ENCODE assay signal across 8 mouse cellular contexts in the genomic region with DNA sequence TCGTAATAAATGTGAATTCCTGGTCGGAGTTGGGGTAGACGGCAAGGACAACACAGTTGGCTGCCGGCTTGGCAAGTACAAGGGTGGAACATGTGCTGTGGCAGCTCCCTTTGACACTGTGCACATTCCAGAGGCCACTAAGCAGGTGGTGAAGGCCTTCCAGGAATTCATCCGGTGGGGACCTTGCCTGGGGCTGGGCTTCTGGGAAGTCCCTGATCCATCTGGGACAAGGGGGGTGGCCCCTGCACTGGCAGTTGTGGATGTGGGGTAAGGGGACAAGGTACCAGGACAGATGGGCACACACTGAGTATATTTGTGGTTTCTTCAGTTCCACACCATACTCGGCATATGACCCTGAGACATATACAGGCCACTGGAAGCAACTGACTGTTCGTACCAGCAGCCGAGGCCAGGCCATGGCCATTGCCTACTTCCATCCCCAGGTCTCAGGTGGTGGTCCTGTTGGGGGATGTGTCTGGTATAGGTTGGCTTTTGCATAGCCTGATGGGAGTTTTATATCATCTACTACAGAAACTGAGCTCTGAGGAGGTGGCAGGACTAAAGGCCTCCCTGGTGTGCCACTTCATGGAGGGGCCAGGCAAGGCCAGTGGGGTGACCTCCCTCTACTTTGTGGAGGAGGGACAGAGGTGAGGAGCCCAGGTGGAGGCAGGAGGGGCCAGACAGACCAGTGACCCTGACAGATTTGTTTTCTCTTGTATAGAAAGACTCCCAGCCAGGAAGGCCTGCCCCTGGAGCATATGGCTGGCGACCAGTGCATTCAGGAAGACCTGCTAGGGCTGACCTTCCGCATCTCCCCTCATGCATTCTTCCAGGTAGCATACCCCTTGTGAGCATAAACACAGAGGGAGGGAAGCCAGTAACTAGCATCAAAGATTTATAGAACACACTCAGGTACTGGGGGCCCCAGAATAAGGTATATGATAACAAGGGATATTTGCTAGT. TPM values are rescaled to one million over a fixed set of nuclear protein-coding genes. Genes with fewer than 3 reads are reported as not detected.
A peak's percentile ranks its signal among the peaks of the same experiment; 100 is the strongest.
DNase-seq lines count a peak whose midpoint lies in the region; ATAC-seq lines count a peak whose summit lies in the region.

No protein-coding gene starts in this region.

- peaks cover 64% of the 10 kb centered on the region for H3K36me3 ChIP-seq in heart, embryonic 15.5 days
- H3K36me3 ChIP-seq in hindbrain, embryonic 15.5 days = peaks cover 51% of the 10 kb centered on the region
- H3K36me3 ChIP-seq in midbrain, embryonic 11.5 days (ENCODE audit: control insufficient read depth, insufficient read depth, low read length) = peaks cover 30% of the 10 kb centered on the region

- WGBS in heart, embryonic 15.5 days = 54% methylated on average over 10 of the region's 10 CpGs
- 63% methylated on average over 10 of the region's 10 CpGs for WGBS in hindbrain, embryonic 15.5 days
- WGBS in midbrain, embryonic 11.5 days = 76% methylated on average over 10 of the region's 10 CpGs

- no peaks in the 10 kb centered on the region for H3K9me3 ChIP-seq in heart, embryonic 15.5 days (replicated peaks)
- no peaks in the 10 kb centered on the region for H3K9me3 ChIP-seq in hindbrain, embryonic 15.5 days
- no peaks in the 10 kb centered on the region for H3K9me3 ChIP-seq in midbrain, embryonic 11.5 days (ENCODE audit: control insufficient read depth, low read length)

- DNase-seq in heart, adult 9 months (ENCODE audit: low spot score in 2 of 2) = no peak
- DNase-seq in Muller cell, postnatal 12 days (ENCODE audit: inconsistent ontology term) = peak; percentile 79
- peak; percentile 89 for DNase-seq in midbrain, embryonic 11.5 days (ENCODE audit: low spot score, missing footprints)
- no peak for DNase-seq in B cell, adult 2 months
- DNase-seq in lung, postnatal 36 days = no peak

- H3K9ac ChIP-seq in heart, embryonic 15.5 days = peak overlapping the region; percentile 86; the same call in 1 of the 2 replicates
- 0 out of 2 replicates have a peak overlapping the region, but pooled peaks have one; percentile 6 for H3K9ac ChIP-seq in hindbrain, embryonic 15.5 days
- peak overlapping the region; percentile 93; the same call in 1 of the 2 replicates for H3K9ac ChIP-seq in midbrain, embryonic 11.5 days (ENCODE audit: low read length)

- H3K27me3 ChIP-seq in heart, embryonic 15.5 days = no peaks in the 10 kb centered on the region
- no peaks in the 10 kb centered on the region for H3K27me3 ChIP-seq in hindbrain, embryonic 15.5 days
- no peaks in the 10 kb centered on the region for H3K27me3 ChIP-seq in midbrain, embryonic 11.5 days (ENCODE audit: control insufficient read depth, insufficient read depth, low read length)

- H3K4me2 ChIP-seq in heart, embryonic 15.5 days = peak overlapping the region; percentile 89
- peak overlapping the region; percentile 83 for H3K4me2 ChIP-seq in hindbrain, embryonic 15.5 days
- H3K4me2 ChIP-seq in midbrain, embryonic 11.5 days = peak overlapping the region; percentile 92

- H3K27ac ChIP-seq in heart, embryonic 15.5 days = peak overlapping the region; percentile 13; the same call in 1 of the 2 replicates
- H3K27ac ChIP-seq in hindbrain, embryonic 15.5 days (replicated peaks) = no peak overlapping the region
- H3K27ac ChIP-seq in midbrain, embryonic 11.5 days (ENCODE audit: low read depth, low read length) = 0 out of 2 replicates have a peak overlapping the region, but pooled peaks have one; percentile 6

- H3K4me1 ChIP-seq in heart, embryonic 15.5 days (replicated peaks) = peaks cover 34% of the 10 kb centered on the region
- H3K4me1 ChIP-seq in hindbrain, embryonic 15.5 days (replicated peaks) = peaks cover 39% of the 10 kb centered on the region
- peaks cover 28% of the 10 kb centered on the region for H3K4me1 ChIP-seq in midbrain, embryonic 11.5 days (ENCODE audit: control insufficient read depth, insufficient read depth, low read length)

- ATAC-seq in heart, embryonic 15.5 days (replicated peaks; ENCODE audit: insufficient number of reproducible peaks, insufficient read depth, low FRiP score, low read depth) = no peak
- no peak for ATAC-seq in hindbrain, embryonic 15.5 days (ENCODE audit: low FRiP score, low read depth)
- no peak for ATAC-seq in midbrain, embryonic 11.5 days (ENCODE audit: low FRiP score)
- ATAC-seq in megakaryocyte-erythroid progenitor cell, adult 5-6 weeks (replicated peaks; ENCODE audit: low FRiP score, low TSS enrichment, poor library complexity, severe bottlenecking) = no peak

- no peak overlapping the region for H3K4me3 ChIP-seq in heart, embryonic 15.5 days
- peak overlapping the region; percentile 87; the same call in 1 of the 2 replicates for H3K4me3 ChIP-seq in hindbrain, embryonic 15.5 days
- 0 out of 2 replicates have a peak overlapping the region, but pooled peaks have one; percentile 15 for H3K4me3 ChIP-seq in midbrain, embryonic 11.5 days (ENCODE audit: low read depth, low read length)

RNA-seq across cellular contexts. Expression of a gene that starts 2.6 kb away (rescaled TPM):
- polyA plus RNA-seq in heart, embryonic 15.5 days (2015; fragmentation: Nextera tagmentation; extraction: Ambion mirVana) = 301 and 339 TPM in 2 replicates
- 373 and 402 TPM in 2 replicates for polyA plus RNA-seq in hindbrain, embryonic 15.5 days (2015; fragmentation: Nextera tagmentation; extraction: Ambion mirVana)
- polyA plus RNA-seq in midbrain, embryonic 11.5 days (2014; fragmentation: Nextera tagmentation; extraction: Ambion mirVana) = 1,256 and 1,339 TPM in 2 replicates
- 485 and 544 TPM in 2 replicates for total RNA-seq in megakaryocyte-erythroid progenitor cell, adult 5-6 weeks (2014; fragmentation: Nextera tagmentation)
- total RNA-seq in megakaryocyte-erythroid progenitor cell, adult 5-6 weeks (2017) = 572 and 765 TPM in 2 replicates

RNA-seq across cellular contexts. Expression of a gene that starts 2.6 kb away (rescaled TPM):
- 44.1 and 75.4 TPM in 2 replicates for polyA plus RNA-seq in heart, embryonic 15.5 days (2015; fragmentation: Nextera tagmentation; extraction: Ambion mirVana)
- polyA plus RNA-seq in hindbrain, embryonic 15.5 days (2015; fragmentation: Nextera tagmentation; extraction: Ambion mirVana) = 94.7 and 98.9 TPM in 2 replicates
- 90.4 and 104 TPM in 2 replicates for polyA plus RNA-seq in midbrain, embryonic 11.5 days (2014; fragmentation: Nextera tagmentation; extraction: Ambion mirVana)
- 162 and 237 TPM in 2 replicates for total RNA-seq in megakaryocyte-erythroid progenitor cell, adult 5-6 weeks (2014; fragmentation: Nextera tagmentation)
- 56.6 and 73.7 TPM in 2 replicates for total RNA-seq in megakaryocyte-erythroid progenitor cell, adult 5-6 weeks (2017)

RNA-seq across cellular contexts. Expression of a gene that starts 7.0 kb away (rescaled TPM):
- polyA plus RNA-seq in heart, embryonic 15.5 days (2015; fragmentation: Nextera tagmentation; extraction: Ambion mirVana) = 1.2 and 2.4 TPM in 2 replicates
- 2.2 and 6.0 TPM in 2 replicates for polyA plus RNA-seq in hindbrain, embryonic 15.5 days (2015; fragmentation: Nextera tagmentation; extraction: Ambion mirVana)
- 1.4 TPM in 1 of 2 replicates, not detected in the other for polyA plus RNA-seq in midbrain, embryonic 11.5 days (2014; fragmentation: Nextera tagmentation; extraction: Ambion mirVana)
- total RNA-seq in megakaryocyte-erythroid progenitor cell, adult 5-6 weeks (2014; fragmentation: Nextera tagmentation) = not detected in 2 replicates
- 0.47 TPM in 1 of 2 replicates, not detected in the other for total RNA-seq in megakaryocyte-erythroid progenitor cell, adult 5-6 weeks (2017)

RNA-seq across cellular contexts. Expression of a gene that starts 16.2 kb away (rescaled TPM):
- polyA plus RNA-seq in heart, embryonic 15.5 days (2015; fragmentation: Nextera tagmentation; extraction: Ambion mirVana) = 18.8 and 29.3 TPM in 2 replicates
- 16.3 and 19.7 TPM in 2 replicates for polyA plus RNA-seq in hindbrain, embryonic 15.5 days (2015; fragmentation: Nextera tagmentation; extraction: Ambion mirVana)
- 7.1 and 8.4 TPM in 2 replicates for polyA plus RNA-seq in midbrain, embryonic 11.5 days (2014; fragmentation: Nextera tagmentation; extraction: Ambion mirVana)
- 3.1 and 4.8 TPM in 2 replicates for total RNA-seq in megakaryocyte-erythroid progenitor cell, adult 5-6 weeks (2014; fragmentation: Nextera tagmentation)
- total RNA-seq in megakaryocyte-erythroid progenitor cell, adult 5-6 weeks (2017) = 0.56 and 4.5 TPM in 2 replicates

RNA-seq across cellular contexts. Expression of a gene that starts 33.4 kb away (rescaled TPM):
- 0.14 TPM in 1 of 2 replicates, not detected in the other for polyA plus RNA-seq in heart, embryonic 15.5 days (2015; fragmentation: Nextera tagmentation; extraction: Ambion mirVana)
- not detected in 2 replicates for polyA plus RNA-seq in hindbrain, embryonic 15.5 days (2015; fragmentation: Nextera tagmentation; extraction: Ambion mirVana)
- not detected in 2 replicates for polyA plus RNA-seq in midbrain, embryonic 11.5 days (2014; fragmentation: Nextera tagmentation; extraction: Ambion mirVana)
- not detected in 2 replicates for total RNA-seq in megakaryocyte-erythroid progenitor cell, adult 5-6 weeks (2014; fragmentation: Nextera tagmentation)
- total RNA-seq in megakaryocyte-erythroid progenitor cell, adult 5-6 weeks (2017) = not detected in 2 replicates

Comparison
In these comparisons a context has a peak if more than half of its experiments do, and no peak if none do; other contexts are left out.
1. H3K9ac ChIP-seq: peak in every context shown above with its lines; median percentile 93 in midbrain, embryonic 11.5 days; 86 in heart, embryonic 15.5 days; 6 in hindbrain, embryonic 15.5 days.
2. DNase-seq: peak in Muller cell, postnatal 12 days (single experiment) and midbrain, embryonic 11.5 days (single experiment); none in heart, adult 9 months (0 of 2), B cell, adult 2 months (0 of 2) and lung, postnatal 36 days (single experiment).
3. Peak in every context shown above with its lines, with median percentiles within 50 percentile points of each other: H3K4me2 ChIP-seq.